Mouse (Mus musculus): ENCODE measurements around the gene Fstl4.

DNA sequence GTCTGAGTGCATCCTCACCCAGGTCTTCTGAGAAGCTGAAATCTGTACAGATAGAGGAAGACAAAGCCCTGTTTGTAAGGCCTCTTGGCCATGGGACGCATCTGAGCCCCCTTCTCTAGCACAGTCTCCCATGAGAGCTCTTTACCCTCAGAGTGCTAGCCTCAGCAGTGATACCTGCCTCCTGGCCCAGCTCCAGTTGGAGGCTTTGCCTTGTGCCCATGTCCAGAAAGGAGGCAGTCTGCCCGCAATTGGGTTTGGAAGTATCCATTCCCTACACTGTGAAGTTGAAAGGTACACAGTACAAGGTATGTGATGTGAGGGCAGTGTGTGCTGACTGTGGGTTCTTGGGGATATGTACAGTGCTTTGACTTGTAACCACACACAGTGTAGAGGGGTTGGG, 84.3 kb downstream of the Fstl4 start:
- TF ChIP-seq CTCF (conservative IDR thresholded peaks at IDR 0.05; ENCODE audit: insufficient read depth, insufficient read length, low read depth, low read length) (no peak), POLR2A (IDR thresholded peaks at IDR 0.05; ENCODE audit: low read depth, low read length) (no peak)

Measured in kidney, adult 2 months (tissue).